Mouse (Mus musculus) naive thymus-derived CD4-positive, alpha-beta T cell, adult 2 months (primary cell): ENCODE measurements around the gene Taar6.

Experiments used
- DNase-seq: peaks from one replicate; pipeline ENCODE4 v3.0.0-alpha.2; 2011; ENCODE audit warnings: low read depth

The Taar6 gene

DNA sequence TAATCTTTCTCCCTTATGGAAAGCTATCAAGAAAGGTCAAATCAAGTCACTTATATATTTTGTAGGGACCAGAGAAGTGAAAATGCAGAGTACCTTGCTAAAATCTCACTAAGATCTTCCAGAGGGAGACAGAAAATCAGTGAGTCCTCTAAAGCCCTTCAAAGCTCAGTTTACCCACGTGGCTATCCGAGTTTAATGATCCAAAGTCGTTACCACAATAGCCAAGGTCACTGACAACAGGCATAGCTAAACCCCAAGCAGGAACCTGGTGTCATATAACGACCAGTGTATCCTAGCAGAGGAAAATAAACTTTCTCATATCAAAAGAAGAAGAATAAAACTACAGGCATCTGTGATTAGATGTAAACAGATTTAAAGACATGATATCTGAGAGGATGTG lies 47.8 kb downstream of the Taar6 start:
- no peak for DNase-seq
